Mouse (Mus musculus) forebrain, embryonic 11.5 days (tissue): ENCODE measurements around the gene Cog5. TPM values are rescaled to one million over a fixed set of nuclear protein-coding genes. Genes with fewer than 3 reads are reported as not detected.

Experiments
- ATAC-seq: fragments of 200-750 bp; cut with Nextera tagmentation; replicated peaks from 2 replicates; pipeline ENCODE4 v1.8.0; 2017; ENCODE audit warnings: moderate TSS enrichment; ENCODE audit not compliant: low FRiP score
- DNase-seq: peaks from one replicate; pipeline ENCODE4 v3.0.0-alpha.2; 2017; ENCODE audit warnings: low spot score
- H3K27ac ChIP-seq: fragments of 300-500 bp; sonication (generic); 2 replicates; pipeline ENCODE4 v1.5.1; 2014; ENCODE audit warnings: low read depth, low read length
- H3K27me3 ChIP-seq: fragments of 300-500 bp; sonication (generic); 2 replicates; pipeline ENCODE4 v1.6.1; 2014; ENCODE audit warnings: mild to moderate bottlenecking, low read length, mixed read lengths; ENCODE audit not compliant: control insufficient read depth, insufficient read depth
- H3K36me3 ChIP-seq: fragments of 300-500 bp; sonication (generic); 2 replicates; pipeline ENCODE4 v1.6.1; 2014; ENCODE audit warnings: mild to moderate bottlenecking, low read length, moderate library complexity, mixed read lengths; ENCODE audit not compliant: control insufficient read depth, insufficient read depth
- H3K4me1 ChIP-seq: fragments of 300-500 bp; sonication (generic); replicated peaks from 2 replicates; pipeline ENCODE4 v1.6.1; 2014; ENCODE audit warnings: low read length, mixed read lengths; ENCODE audit not compliant: control insufficient read depth, insufficient read depth
- H3K4me2 ChIP-seq: fragments of 300-500 bp; sonication (generic); 2 replicates; pipeline ENCODE4 v1.6.1; 2014; ENCODE audit warnings: low read depth, mild to moderate bottlenecking, low read length, moderate library complexity, mixed read lengths; ENCODE audit not compliant: severe bottlenecking
- H3K4me3 ChIP-seq: fragments of 300-500 bp; sonication (generic); 2 replicates; pipeline ENCODE4 v1.5.1; 2014; ENCODE audit warnings: low read depth, low read length
- H3K9ac ChIP-seq: fragments of 300-500 bp; sonication (generic); 2 replicates; pipeline ENCODE4 v1.6.1; 2014; ENCODE audit warnings: low read length
- H3K9me3 ChIP-seq: fragments of 300-500 bp; sonication (generic); 2 replicates; pipeline ENCODE4 v1.6.1; 2016; ENCODE audit warnings: low read length, mixed read lengths; ENCODE audit not compliant: control insufficient read depth
- WGBS: fragments of 180-500 bp; shearing (Covaris S2); extraction: QIAGEN DNeasy Blood & Tissue Kit; methylation state at CpG from one replicate; pipeline ENCODE4 v1.1.7; 2014; 5-methylcytosine and 5-hydroxymethylcytosine counted together
- polyA plus RNA-seq: library from polyadenylated mRNA; unstranded; fragments of >200 nt; fragmentation: Nextera tagmentation; extraction: Ambion mirVana; gene quantifications from 2 replicates; pipeline ENCODE4 v1.2.1, GENCODE M21; 2014

Gene Cog5
- polyA plus RNA-seq, 1 experiment from 2014 or later, result 35.2 TPM

DNA sequence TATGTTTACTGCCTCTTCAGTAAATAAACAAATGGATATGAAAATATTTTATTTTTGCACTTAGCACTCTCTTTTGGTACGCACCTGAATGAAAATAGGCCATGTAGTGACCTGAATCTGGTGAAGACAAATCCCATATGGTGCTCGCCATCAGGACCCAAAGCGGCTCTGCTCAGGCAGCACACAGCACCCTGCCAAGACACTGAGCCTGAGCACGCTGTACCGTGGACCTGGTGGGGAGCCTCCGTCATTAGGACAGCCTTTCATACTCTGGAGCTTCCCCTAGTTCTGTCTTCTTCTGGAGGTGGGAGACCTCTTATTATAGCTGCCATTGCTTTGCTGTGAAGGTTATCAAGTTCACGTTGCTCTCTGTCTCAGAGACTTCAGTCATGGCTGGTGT lies 238.1 kb downstream of the Cog5 start:
- 90% methylated on average over 7 of the region's 7 CpGs for WGBS
- Histone ChIP-seq H3K4me1 (peaks cover 16% of the 10 kb centered on the region), H3K4me2 (no peak overlapping the region), H3K36me3 (no peaks in the 10 kb centered on the region), H3K4me3 (no peak overlapping the region), H3K9me3 (no peaks in the 10 kb centered on the region), H3K9ac (no peak overlapping the region), H3K27ac (no peak overlapping the region), H3K27me3 (no peaks in the 10 kb centered on the region)
- ATAC-seq, result no peak
- no peak for DNase-seq

DNA sequence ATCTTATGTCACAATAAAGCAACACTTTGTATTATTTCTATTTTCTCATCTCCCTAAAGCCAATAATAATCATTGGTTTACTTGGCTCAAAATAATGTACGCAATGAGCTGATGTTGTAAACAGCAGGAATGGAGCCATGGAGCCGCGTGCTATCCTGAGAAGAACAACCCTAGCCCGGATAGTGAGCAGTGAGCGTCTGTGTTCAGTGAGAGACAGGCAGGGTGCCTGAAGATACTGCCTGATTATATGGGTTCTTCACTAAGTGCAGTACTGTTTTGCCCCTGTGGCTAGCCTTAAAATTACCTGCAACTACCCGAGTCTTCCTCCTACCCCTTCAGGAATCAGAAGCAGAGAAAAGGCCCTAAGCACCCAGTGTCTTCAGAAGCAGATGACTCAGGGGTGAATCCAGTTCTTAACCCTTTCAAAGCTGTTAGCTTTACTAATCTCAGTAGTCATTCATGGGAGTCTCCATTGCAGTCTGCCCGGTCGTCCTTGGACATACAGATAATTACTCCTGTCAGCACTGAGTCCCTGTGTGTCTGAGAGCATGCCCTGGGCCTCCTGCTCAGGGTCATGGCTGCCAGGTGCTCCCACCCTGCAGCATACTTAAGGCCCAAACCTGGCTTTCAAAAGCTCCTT lies 240.5 kb downstream of the Cog5 start:
- no peaks in the 10 kb centered on the region for H3K9me3 ChIP-seq
- H3K27me3 ChIP-seq, result no peaks in the 10 kb centered on the region
- H3K9ac ChIP-seq, result no peak overlapping the region
- H3K36me3 ChIP-seq, result no peaks in the 10 kb centered on the region
- no peak overlapping the region for H3K4me2 ChIP-seq
- peak; percentile 37; the same call in 1 of the 2 replicates for ATAC-seq
- no peak for DNase-seq
- no peak overlapping the region for H3K27ac ChIP-seq
- H3K4me1 ChIP-seq, result peaks cover 16% of the 10 kb centered on the region
- 32% methylated on average over 8 of the region's 8 CpGs for WGBS
- no peak overlapping the region for H3K4me3 ChIP-seq

DNA sequence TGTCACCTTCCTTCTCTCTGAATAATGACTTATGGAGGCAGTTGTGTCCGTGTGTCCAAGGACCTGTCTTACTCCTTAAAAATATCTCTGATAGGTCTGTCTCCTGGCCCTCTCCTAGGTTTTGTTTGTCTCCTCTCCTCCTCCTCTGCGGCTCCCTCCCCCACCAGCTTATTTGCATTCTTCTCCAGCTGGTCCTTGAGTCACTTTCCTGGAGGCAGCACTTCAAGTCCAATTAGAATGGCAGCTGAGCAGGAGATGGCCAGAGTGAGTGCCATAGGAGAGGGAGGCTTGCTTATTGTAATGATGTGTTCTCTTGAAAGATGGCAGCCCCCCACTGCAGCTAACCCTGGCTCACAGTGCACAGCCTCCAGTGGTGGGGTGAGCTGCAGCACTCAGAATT lies 241.2 kb downstream of the Cog5 start:
- Histone ChIP-seq H3K9me3 (no peaks in the 10 kb centered on the region), H3K36me3 (no peaks in the 10 kb centered on the region), H3K9ac (no peak overlapping the region), H3K27ac (peak overlapping the region; percentile 3; the same call in 1 of the 2 replicates), H3K27me3 (no peaks in the 10 kb centered on the region), H3K4me1 (peaks cover 16% of the 10 kb centered on the region), H3K4me3 (no peak overlapping the region), H3K4me2 (no peak overlapping the region)
- DNase-seq, result peak; percentile 65
- 4% methylated on average over 2 of the region's 2 CpGs for WGBS
- peak; percentile 84 for ATAC-seq

GRCm38 (mm10) chr12:31896295-31896694 lies 241.6 kb downstream of the Cog5 start:
- Histone ChIP-seq H3K36me3 (no peaks in the 10 kb centered on the region), H3K4me2 (no peak overlapping the region), H3K4me3 (no peak overlapping the region), H3K27ac (peak overlapping the region; percentile 3; the same call in 1 of the 2 replicates), H3K27me3 (no peaks in the 10 kb centered on the region), H3K4me1 (peaks cover 16% of the 10 kb centered on the region), H3K9ac (no peak overlapping the region; the same call in 1 of the 2 replicates), H3K9me3 (no peaks in the 10 kb centered on the region)
- 12% methylated on average over 5 of the region's 5 CpGs for WGBS
- DNase-seq (no peak), ATAC-seq (peak; percentile 28; the same call in 1 of the 2 replicates)

DNA sequence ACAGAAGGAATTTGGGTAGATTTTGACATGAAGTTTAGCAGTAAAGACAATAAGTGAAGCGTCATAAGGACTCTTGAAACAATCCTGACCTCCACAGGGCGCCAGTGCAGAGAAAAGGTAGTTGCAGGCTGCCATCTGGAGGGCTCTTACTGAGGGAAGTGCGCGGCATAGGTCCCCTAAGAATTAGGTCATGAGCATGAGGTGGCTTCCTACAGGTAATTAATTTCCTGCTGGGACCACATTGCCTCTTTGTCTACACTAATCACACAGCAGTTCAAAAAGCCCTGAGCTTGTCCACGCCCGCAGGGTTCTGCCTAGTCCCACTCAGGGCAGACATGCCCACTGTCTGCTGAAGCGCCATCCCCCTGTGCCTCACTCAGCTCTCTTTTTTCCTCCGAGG lies 242.3 kb downstream of the Cog5 start:
- Histone ChIP-seq H3K9me3 (no peaks in the 10 kb centered on the region), H3K27me3 (no peaks in the 10 kb centered on the region), H3K4me2 (no peak overlapping the region), H3K36me3 (no peaks in the 10 kb centered on the region), H3K4me3 (no peak overlapping the region), H3K4me1 (peaks cover 16% of the 10 kb centered on the region), H3K9ac (no peak overlapping the region), H3K27ac (0 out of 2 replicates have a peak overlapping the region, but pooled peaks have one; percentile 55)
- WGBS, result 17% methylated on average over 8 of the region's 8 CpGs
- peak; percentile 68 for ATAC-seq
- peak; percentile 62 for DNase-seq

DNA sequence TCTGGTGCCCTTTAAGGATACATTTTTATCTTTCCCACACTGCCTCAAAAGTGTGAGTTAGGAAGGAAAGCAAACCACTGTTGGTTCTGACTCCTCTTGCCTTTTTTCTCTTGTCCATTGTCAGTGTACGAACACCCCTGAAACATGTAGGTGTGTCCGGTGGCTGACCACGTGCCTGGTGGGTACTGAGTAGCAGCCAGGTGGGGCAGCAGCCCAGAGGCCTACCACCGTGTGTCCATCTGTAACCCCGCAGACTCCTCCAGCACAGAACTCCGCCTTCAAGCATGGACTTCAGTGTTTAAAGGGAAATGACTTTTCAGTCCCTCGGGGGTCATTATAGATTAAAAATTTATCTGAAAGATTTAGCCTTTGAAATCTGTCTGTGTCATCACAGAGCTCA lies 242.8 kb downstream of the Cog5 start:
- ATAC-seq (no peak), DNase-seq (no peak)
- H3K4me3 ChIP-seq, result no peak overlapping the region
- H3K9ac ChIP-seq, result no peak overlapping the region
- no peaks in the 10 kb centered on the region for H3K36me3 ChIP-seq
- 55% methylated on average over 7 of the region's 7 CpGs for WGBS
- H3K27ac ChIP-seq, result no peak overlapping the region
- peaks cover 16% of the 10 kb centered on the region for H3K4me1 ChIP-seq
- no peaks in the 10 kb centered on the region for H3K27me3 ChIP-seq
- no peak overlapping the region for H3K4me2 ChIP-seq
- H3K9me3 ChIP-seq, result no peaks in the 10 kb centered on the region

DNA sequence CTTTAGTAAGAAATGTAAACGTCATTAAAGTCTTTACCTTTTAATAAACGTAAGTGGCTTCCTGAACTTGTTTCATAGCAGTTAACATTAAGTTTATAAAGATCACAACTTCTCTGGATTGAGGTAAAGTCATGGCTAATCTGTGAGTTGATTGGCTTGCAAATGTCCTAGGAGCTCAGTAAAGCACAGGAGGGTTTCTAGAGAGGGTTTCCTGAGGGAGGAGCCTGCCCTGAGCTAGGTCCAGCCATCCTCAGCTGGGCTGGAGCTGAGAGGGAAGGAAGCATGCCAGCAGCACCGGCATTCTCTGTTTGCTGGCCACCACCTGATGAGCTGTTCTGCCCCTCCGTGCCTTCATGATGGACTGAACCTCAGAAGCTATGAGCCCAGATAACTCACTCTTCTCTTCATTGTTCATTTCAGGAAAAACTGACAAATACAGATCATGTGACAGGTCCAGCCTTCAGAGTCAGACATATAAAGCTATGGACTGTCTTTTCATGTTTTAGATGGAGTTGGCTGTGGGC lies 245.8 kb downstream of the Cog5 start:
- no peak overlapping the region for H3K9ac ChIP-seq
- 73% methylated on average over 4 of the region's 4 CpGs for WGBS
- H3K27ac ChIP-seq, result no peak overlapping the region
- no peak for DNase-seq
- no peak overlapping the region for H3K4me2 ChIP-seq
- no peaks in the 10 kb centered on the region for H3K36me3 ChIP-seq
- H3K4me1 ChIP-seq, result peaks cover 13% of the 10 kb centered on the region
- no peaks in the 10 kb centered on the region for H3K27me3 ChIP-seq
- H3K4me3 ChIP-seq, result no peak overlapping the region
- no peaks in the 10 kb centered on the region for H3K9me3 ChIP-seq
- no peak for ATAC-seq

DNA sequence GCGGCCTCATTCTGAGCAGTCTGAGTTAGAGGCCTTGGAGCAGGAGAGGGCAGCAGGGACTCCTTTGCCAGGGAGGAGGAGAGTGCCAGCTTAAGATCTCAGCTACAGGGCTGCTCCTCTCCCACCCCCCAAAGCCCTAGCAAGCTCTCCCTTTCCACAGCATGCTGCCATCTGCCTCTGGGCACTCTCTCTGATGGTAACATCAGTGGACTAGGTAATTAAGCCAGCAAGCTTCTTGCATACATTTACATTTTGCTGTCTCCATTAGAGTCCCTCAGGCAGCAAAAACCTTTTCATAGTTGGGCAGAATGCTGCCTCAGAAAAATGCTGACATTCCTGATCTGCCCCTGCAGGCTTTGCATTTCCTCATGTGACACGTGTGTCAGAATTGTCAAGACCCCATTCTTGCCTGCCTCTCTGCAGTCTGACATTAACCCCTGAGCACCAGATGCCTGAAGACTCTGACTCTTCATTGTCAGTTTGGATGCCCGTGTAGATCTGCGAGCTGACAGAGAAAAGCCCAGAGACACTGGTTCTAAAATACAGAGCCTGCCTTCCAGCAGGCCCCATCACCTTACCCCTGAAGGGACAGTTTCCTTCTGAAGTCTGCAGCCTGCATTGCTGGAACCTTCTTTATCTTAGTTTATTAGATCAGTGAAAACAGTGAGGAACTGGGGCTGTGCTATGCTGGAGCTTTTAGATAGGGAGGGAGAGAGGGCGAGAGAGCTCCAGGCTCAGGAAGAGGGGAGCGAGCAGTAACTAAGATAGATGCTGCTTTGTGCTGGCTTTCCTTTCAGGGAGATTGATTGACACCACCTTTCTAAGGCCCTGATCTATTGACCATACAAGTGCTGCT lies 251.3 kb downstream of the Cog5 start:
- WGBS, result 44% methylated on average over 6 of the region's 6 CpGs
- Histone ChIP-seq H3K27me3 (no peaks in the 10 kb centered on the region), H3K4me2 (no peak overlapping the region), H3K4me3 (no peak overlapping the region), H3K9ac (no peak overlapping the region), H3K27ac (0 out of 2 replicates have a peak overlapping the region, but pooled peaks have one; percentile 31), H3K36me3 (no peaks in the 10 kb centered on the region), H3K4me1 (no peaks in the 10 kb centered on the region; the same call in 1 of the 2 replicates), H3K9me3 (no peaks in the 10 kb centered on the region)
- ATAC-seq (peak; percentile 58), DNase-seq (no peak)
